Mouse (Mus musculus) hindbrain, embryonic 10.5 days (tissue): ENCODE data around the gene Abca5. TPM values are rescaled to one million over a fixed set of nuclear protein-coding genes. Genes with fewer than 3 reads are reported as not detected.

Experiments
- DNase-seq: peaks from one replicate; pipeline ENCODE4 v3.0.0-alpha.2; 2017; ENCODE audit warnings: low spot score
- H3K27ac ChIP-seq: fragments of 300-500 bp; sonication (generic); 2 replicates; pipeline ENCODE4 v1.5.1; 2016; ENCODE audit warnings: mild to moderate bottlenecking, moderate library complexity
- H3K27me3 ChIP-seq: fragments of 300-500 bp; sonication (generic); 2 replicates; pipeline ENCODE4 v1.6.1; 2016; ENCODE audit warnings: mild to moderate bottlenecking; ENCODE audit not compliant: poor library complexity, insufficient read depth, severe bottlenecking
- H3K36me3 ChIP-seq: fragments of 300-500 bp; sonication (generic); 2 replicates; pipeline ENCODE4 v1.6.1; 2016; ENCODE audit warnings: mild to moderate bottlenecking, moderate library complexity
- H3K4me1 ChIP-seq: fragments of 300-500 bp; sonication (generic); replicated peaks from 2 replicates; pipeline ENCODE4 v1.6.1; 2016; ENCODE audit warnings: mild to moderate bottlenecking
- H3K4me3 ChIP-seq: fragments of 300-500 bp; sonication (generic); 2 replicates; pipeline ENCODE4 v1.5.1; 2016; ENCODE audit warnings: mild to moderate bottlenecking, moderate library complexity
- H3K9me3 ChIP-seq: fragments of 300-500 bp; sonication (generic); 2 replicates; pipeline ENCODE4 v1.6.1; 2016; ENCODE audit warnings: mild to moderate bottlenecking, moderate library complexity
- WGBS: fragments of 180-500 bp; shearing (Covaris S2); methylation state at CpG from one replicate; pipeline ENCODE4 v1.1.7; 2016; 5-methylcytosine and 5-hydroxymethylcytosine counted together
- polyA plus RNA-seq: library from polyadenylated mRNA; unstranded; fragments of >200 nt; fragmentation: Nextera tagmentation; extraction: Ambion mirVana; gene quantifications from 2 replicates; pipeline ENCODE4 v1.2.1, GENCODE M21; 2016

Abca5 gene
- polyA plus RNA-seq, 1 experiment from 2014 or later: 2.5 TPM

GRCm38 (mm10) chr11:110244730-110245129, 92.8 kb downstream of the Abca5 start:
- Histone ChIP-seq H3K4me1 (no peaks in the 10 kb centered on the region), H3K27me3 (no peaks in the 10 kb centered on the region), H3K9me3 (0 out of 2 replicates have a peak, but pooled peaks cover 1% of the 10 kb centered on the region), H3K36me3 (no peaks in the 10 kb centered on the region), H3K27ac (no peak overlapping the region), H3K4me3 (no peak overlapping the region)
- DNase-seq: no peak
- 91% methylated on average over 10 of the region's 10 CpGs for WGBS

- 78% methylated on average over 2 of the region's 2 CpGs for WGBS
- H3K4me1 ChIP-seq: no peaks in the 10 kb centered on the region
- 0 out of 2 replicates have a peak, but pooled peaks cover 5% of the 10 kb centered on the region for H3K9me3 ChIP-seq
- no peak for DNase-seq
- H3K27ac ChIP-seq: no peak overlapping the region
- no peak overlapping the region for H3K4me3 ChIP-seq
- no peaks in the 10 kb centered on the region for H3K36me3 ChIP-seq
- H3K27me3 ChIP-seq: no peaks in the 10 kb centered on the region
Observed at GRCm38 (mm10) chr11:110237466-110237865, 100.0 kb downstream of the Abca5 start.

GRCm38 (mm10) chr11:110232975-110233374, 104.5 kb downstream of the Abca5 start:
- H3K27ac ChIP-seq: no peak overlapping the region
- H3K4me1 ChIP-seq: no peaks in the 10 kb centered on the region
- no peak for DNase-seq
- H3K4me3 ChIP-seq: no peak overlapping the region
- H3K36me3 ChIP-seq: no peaks in the 10 kb centered on the region
- H3K27me3 ChIP-seq: no peaks in the 10 kb centered on the region
- H3K9me3 ChIP-seq: no peaks in the 10 kb centered on the region

Other genes with a start within 250 kb of the Abca5 start
- not detected in 2 replicates for gene Abca8a, start 241.7 kb downstream of the Abca5 start, polyA plus RNA-seq
- 3.3 and 4.7 TPM in 2 replicates for gene Abca9, start 169.5 kb downstream of the Abca5 start, polyA plus RNA-seq
- gene Abca6, start 85.9 kb downstream of the Abca5 start, polyA plus RNA-seq: 0.24 and 0.50 TPM in 2 replicates
- gene Map2k6, start 61.4 kb upstream of the Abca5 start, polyA plus RNA-seq: 30.5 and 31.8 TPM in 2 replicates